Mouse (Mus musculus) T-cell, adult 66 days (primary cell): ENCODE results near the gene Npr2. TPM values are rescaled to one million over a fixed set of nuclear protein-coding genes. Genes with fewer than 3 reads are reported as not detected.

ENCODE experiments used
- total RNA-seq, 2 experiments: library from RNA; stranded (reverse); gene quantifications; 3 replicates in 1 of 2; 4 replicates in 1 of 2; pipeline ENCODE4 v1.2.4; 2023

Gene Npr2
- total RNA-seq = not detected

GRCm38 (mm10) chr4:43631046-43631955, at the start of gene Npr2:
TSS of gene Npr2 (plus strand) at chr4:43631935.

GRCm38 (mm10) chr4:43584444-43585416, 47.0 kb upstream of the Npr2 start, which contains the start of gene Msmp:
TSS of gene Msmp (minus strand) at chr4:43584494.

GRCm38 (mm10) chr4:43653161-43654015, 21.7 kb downstream of the Npr2 start, which contains the start of gene Spag8:
TSS of gene Spag8 (minus strand) at chr4:43653594.

GRCm38 (mm10) chr4:43656339-43657109, 24.8 kb downstream of the Npr2 start, which contains the start of gene Hint2:
TSS of gene Hint2 (minus strand) at chr4:43656466.

GRCm38 (mm10) chr4:43668782-43669427, 37.2 kb downstream of the Npr2 start, which contains the start of the genes Tmem8b and Fam221b:
TSS of gene Tmem8b (plus strand) at chr4:43668971.
TSS of gene Fam221b (minus strand) at chr4:43669145.

GRCm38 (mm10) chr4:43700707-43701106, 69.0 kb downstream of the Npr2 start, which contains the start of gene Olfr70:
TSS of gene Olfr70 (minus strand) at chr4:43700807.

Other genes with a start within 250 kb of the Npr2 start
- not detected for gene Rusc2, start 250.0 kb upstream of the Npr2 start, total RNA-seq
- not detected for gene Fam166b, start 202.8 kb upstream of the Npr2 start, total RNA-seq
- 10 to 100 TPM; 54.4 to 54.9 TPM for gene Tesk1, start 190.0 kb upstream of the Npr2 start, total RNA-seq
- 10 to 100 TPM; 27.0 to 31.6 TPM for gene Cd72, start 177.3 kb upstream of the Npr2 start, total RNA-seq
- 10 to 100 TPM; 76.6 to 85.8 TPM for gene Sit1, start 148.2 kb upstream of the Npr2 start, total RNA-seq
- 10 to 100 TPM; 24.6 to 26.0 TPM for gene Ccdc107, start 139.0 kb upstream of the Npr2 start, total RNA-seq
- 1 to 10 TPM; 2.3 to 4.2 TPM for gene Arhgef39, start 132.2 kb upstream of the Npr2 start, total RNA-seq
- gene Car9, start 125.0 kb upstream of the Npr2 start, total RNA-seq = not detected
- not detected for gene Tpm2, start 108.2 kb upstream of the Npr2 start, total RNA-seq
- gene Creb3, start 69.6 kb upstream of the Npr2 start, total RNA-seq = 10 to 100 TPM; 61.5 to 65.6 TPM
- 100 to 1,000 TPM; 326 to 327 TPM for gene Tln1, start 69.2 kb upstream of the Npr2 start, total RNA-seq
- 10 to 100 TPM; 54.0 to 54.2 TPM for gene Rgp1, start 53.2 kb upstream of the Npr2 start, total RNA-seq
- 10 to 100 TPM; 36.6 to 37.0 TPM for gene Gba2, start 53.1 kb upstream of the Npr2 start, total RNA-seq
- not detected for gene Msmp, start 47.4 kb upstream of the Npr2 start, total RNA-seq
- not detected for gene Spag8, start 21.7 kb downstream of the Npr2 start, total RNA-seq
- 10 to 100 TPM; 21.3 to 24.6 TPM for gene Hint2, start 24.5 kb downstream of the Npr2 start, total RNA-seq
- gene Tmem8b, start 37.0 kb downstream of the Npr2 start, total RNA-seq = 1 to 10 TPM; 2.7 to 2.8 TPM
- not detected for gene Fam221b, start 37.2 kb downstream of the Npr2 start, total RNA-seq
- not detected for gene Olfr70, start 68.9 kb downstream of the Npr2 start, total RNA-seq
- not detected for gene Olfr71, start 78.3 kb downstream of the Npr2 start, total RNA-seq
- not detected for gene Hrct1, start 95.3 kb downstream of the Npr2 start, total RNA-seq
- gene Spaar, start 98.1 kb downstream of the Npr2 start, total RNA-seq = not detected
- not detected for gene Olfr159, start 139.1 kb downstream of the Npr2 start, total RNA-seq
- gene Olfr156, start 192.0 kb downstream of the Npr2 start, total RNA-seq = not detected
- not detected for gene Olfr157, start 208.3 kb downstream of the Npr2 start, total RNA-seq
- not detected for gene Olfr155, start 219.6 kb downstream of the Npr2 start, total RNA-seq
- gene Reck, start 243.6 kb downstream of the Npr2 start, total RNA-seq = 1 to 10 TPM; 2.0 to 2.8 TPM